Mouse (Mus musculus): Measurements from ENCODE around the gene Adamts4.

GRCm38 (mm10) chr1:171293906-171294297 is 43.7 kb downstream of the Adamts4 start:
- TF ChIP-seq CTCF (conservative IDR thresholded peaks at IDR 0.05; ENCODE audit: insufficient read depth, insufficient read length, low read depth, low read length) (no peak), POLR2A (IDR thresholded peaks at IDR 0.05; ENCODE audit: low read depth, low read length) (no peak)

All from kidney, adult 2 months (tissue).